Mouse (Mus musculus) neural tube, embryonic 14.5 days (tissue): ENCODE measurements around the gene Vasp. TPM values are rescaled to one million over a fixed set of nuclear protein-coding genes. Genes with fewer than 3 reads are reported as not detected.

Source experiments
- ATAC-seq: fragments of 200-750 bp; cut with Nextera tagmentation; 2 replicates; pipeline ENCODE4 v1.8.0; 2017; ENCODE audit warnings: low read depth, mild to moderate bottlenecking, moderate TSS enrichment, moderate library complexity
- H3K27ac ChIP-seq: fragments of 300-500 bp; sonication (generic); 2 replicates; pipeline ENCODE4 v1.5.1; 2014; ENCODE audit warnings: low read depth, mild to moderate bottlenecking, control low read depth, low read length, moderate library complexity, mixed read lengths
- H3K27me3 ChIP-seq: fragments of 300-500 bp; sonication (generic); 2 replicates; pipeline ENCODE4 v1.6.1; 2014; ENCODE audit warnings: low read length; ENCODE audit not compliant: control insufficient read depth, insufficient read depth
- H3K36me3 ChIP-seq: fragments of 300-500 bp; sonication (generic); 2 replicates; pipeline ENCODE4 v1.6.1; 2014; ENCODE audit warnings: low read length, mixed read lengths; ENCODE audit not compliant: control insufficient read depth, insufficient read depth
- H3K4me1 ChIP-seq: fragments of 300-500 bp; sonication (generic); 2 replicates; pipeline ENCODE4 v1.6.1; 2014; ENCODE audit warnings: low read length; ENCODE audit not compliant: control insufficient read depth, insufficient read depth
- H3K4me2 ChIP-seq: fragments of 300-500 bp; sonication (generic); 2 replicates; pipeline ENCODE4 v1.6.1; 2014; ENCODE audit warnings: mild to moderate bottlenecking, low read depth, low read length, control low read depth
- H3K4me3 ChIP-seq: fragments of 300-500 bp; sonication (generic); 2 replicates; pipeline ENCODE4 v1.5.1; 2014; ENCODE audit warnings: low read depth, low read length, control low read depth, mixed read lengths
- H3K9ac ChIP-seq: fragments of 300-500 bp; sonication (generic); replicated peaks from 2 replicates; pipeline ENCODE4 v1.6.1; 2014; ENCODE audit warnings: low read depth, mild to moderate bottlenecking, control low read depth, low read length, mixed read lengths
- H3K9me3 ChIP-seq: fragments of 300-500 bp; sonication (generic); 2 replicates; pipeline ENCODE4 v1.6.1; 2016; ENCODE audit warnings: low read length; ENCODE audit not compliant: control insufficient read depth
- WGBS: fragments of 180-500 bp; shearing (Covaris S2); extraction: QIAGEN DNeasy Blood & Tissue Kit; methylation state at CpG from one replicate; pipeline ENCODE4 v1.1.7; 2014; 5-methylcytosine and 5-hydroxymethylcytosine counted together
- polyA plus RNA-seq: library from polyadenylated mRNA; unstranded; fragments of >200 nt; fragmentation: Nextera tagmentation; extraction: Ambion mirVana; gene quantifications from 2 replicates; pipeline ENCODE4 v1.2.1, GENCODE M21; 2014

Vasp gene
- polyA plus RNA-seq, 1 experiment from 2014 or later: 17.4 TPM

DNA sequence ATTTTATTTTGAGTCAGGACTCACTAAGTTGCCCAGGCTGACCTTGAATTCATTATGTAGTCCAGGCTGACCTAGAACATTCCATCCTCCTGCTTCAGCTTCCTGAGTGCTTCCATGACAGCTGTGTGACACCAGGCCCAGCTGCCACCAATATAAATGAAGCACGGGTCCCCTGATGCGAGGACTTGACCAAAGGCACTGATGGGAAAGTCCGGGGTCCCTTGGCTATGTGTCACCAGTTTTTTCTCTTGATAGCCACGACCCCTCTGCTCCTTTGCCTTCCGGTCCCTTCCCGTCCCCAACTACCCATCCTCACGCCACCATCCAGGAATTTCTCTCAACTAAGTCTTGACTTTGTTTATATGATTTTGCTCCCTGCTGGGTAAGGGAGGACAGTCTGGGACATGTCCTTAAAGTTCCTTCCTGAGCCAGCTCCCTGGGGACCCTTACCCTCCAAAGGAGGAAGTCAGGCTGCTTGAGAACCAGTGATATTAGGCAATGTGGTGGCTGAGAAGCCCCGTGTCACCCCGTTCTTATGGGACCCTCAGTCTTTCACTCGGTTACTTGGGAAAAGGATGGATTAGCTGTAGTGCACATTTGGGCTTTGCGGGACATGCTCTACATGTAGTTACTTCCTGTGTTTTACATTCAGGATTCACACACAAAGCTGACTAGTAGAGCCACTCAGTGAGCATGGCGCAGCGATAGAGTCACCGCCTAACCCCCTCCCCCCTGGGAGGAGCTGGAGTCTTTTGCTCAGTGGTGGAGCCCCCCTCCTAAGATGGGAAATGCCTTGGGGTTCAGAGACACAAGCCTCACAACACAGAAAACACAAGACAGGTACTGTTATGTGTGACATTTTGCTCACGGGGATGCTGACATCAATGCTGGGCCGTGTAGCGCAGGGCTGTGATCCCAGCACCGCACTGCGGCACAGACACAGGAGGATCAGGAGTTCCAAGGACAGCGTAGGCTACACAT lies 44.5 kb downstream of the Vasp start:
- Histone ChIP-seq H3K4me2 (peak overlapping the region; percentile 87), H3K27me3 (no peaks in the 10 kb centered on the region), H3K9me3 (no peaks in the 10 kb centered on the region), H3K36me3 (no peaks in the 10 kb centered on the region), H3K4me1 (peaks cover 20% of the 10 kb centered on the region), H3K27ac (peak overlapping the region; percentile 100), H3K4me3 (peak overlapping the region; percentile 60), H3K9ac (peak overlapping the region; percentile 83)
- ATAC-seq: peak; percentile 23
- 16% methylated on average over 20 of the region's 20 CpGs for WGBS

DNA sequence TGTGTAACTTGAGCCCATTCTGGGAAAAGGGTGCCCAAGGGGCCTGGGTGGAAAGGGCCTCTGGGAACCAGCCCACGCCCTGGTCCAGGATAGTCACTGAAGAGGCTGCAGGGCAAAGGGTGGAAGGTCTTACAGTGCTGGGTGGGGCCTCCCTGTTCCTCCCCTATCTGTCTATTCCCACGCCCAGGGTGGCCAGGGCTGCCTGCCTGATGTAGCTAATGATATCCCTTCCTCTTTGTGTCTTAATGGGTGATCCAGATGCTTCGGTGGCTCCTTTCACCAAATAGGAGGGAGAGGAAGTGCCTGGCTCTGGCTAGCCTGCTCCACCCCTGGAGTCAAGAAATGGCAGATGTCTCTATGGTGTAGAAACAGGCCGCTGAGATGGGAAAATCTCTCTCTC lies 46.7 kb downstream of the Vasp start:
- H3K4me1 ChIP-seq: peaks cover 15% of the 10 kb centered on the region
- no peak overlapping the region for H3K4me3 ChIP-seq
- 86% methylated on average over 4 of the region's 4 CpGs for WGBS
- no peak overlapping the region for H3K27ac ChIP-seq
- no peaks in the 10 kb centered on the region for H3K27me3 ChIP-seq
- H3K9me3 ChIP-seq: no peaks in the 10 kb centered on the region
- H3K4me2 ChIP-seq: no peak overlapping the region
- no peak overlapping the region for H3K9ac ChIP-seq
- H3K36me3 ChIP-seq: no peaks in the 10 kb centered on the region
- no peak for ATAC-seq

DNA sequence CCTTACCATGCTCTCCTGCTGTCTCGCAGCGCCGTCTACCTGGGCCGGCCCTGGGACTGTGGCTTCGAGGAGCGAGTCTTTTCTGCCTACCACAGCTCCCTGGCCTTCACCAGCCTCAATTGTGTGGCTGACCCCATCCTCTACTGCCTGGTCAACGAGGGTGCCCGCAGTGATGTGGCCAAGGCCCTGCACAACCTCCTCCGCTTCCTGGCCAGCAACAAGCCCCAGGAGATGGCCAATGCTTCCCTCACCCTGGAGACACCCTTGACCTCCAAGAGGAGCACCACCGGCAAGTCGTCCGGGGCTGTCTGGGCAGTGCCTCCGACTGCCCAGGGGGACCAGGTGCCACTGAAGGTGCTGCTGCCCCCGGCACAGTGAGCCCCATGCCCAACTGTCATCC lies 48.7 kb downstream of the Vasp start:
- Histone ChIP-seq H3K4me2 (no peak overlapping the region), H3K9ac (no peak overlapping the region), H3K36me3 (no peaks in the 10 kb centered on the region), H3K27ac (no peak overlapping the region), H3K4me3 (no peak overlapping the region), H3K9me3 (no peaks in the 10 kb centered on the region), H3K27me3 (no peaks in the 10 kb centered on the region), H3K4me1 (peaks cover 8% of the 10 kb centered on the region; the same call in 1 of the 2 replicates)
- WGBS: 91% methylated on average over 14 of the region's 14 CpGs
- ATAC-seq: no peak

DNA sequence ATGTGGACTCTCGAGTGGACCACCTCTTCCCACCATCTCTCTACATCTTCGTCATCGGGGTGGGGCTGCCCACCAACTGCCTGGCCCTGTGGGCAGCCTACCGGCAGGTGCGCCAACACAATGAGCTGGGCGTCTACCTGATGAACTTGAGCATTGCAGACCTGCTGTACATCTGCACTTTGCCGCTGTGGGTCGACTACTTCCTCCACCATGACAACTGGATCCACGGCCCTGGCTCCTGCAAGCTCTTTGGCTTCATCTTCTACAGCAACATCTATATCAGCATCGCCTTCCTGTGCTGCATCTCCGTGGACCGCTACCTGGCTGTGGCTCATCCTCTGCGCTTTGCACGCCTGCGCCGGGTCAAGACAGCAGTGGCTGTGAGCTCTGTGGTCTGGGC lies 49.4 kb downstream of the Vasp start:
- H3K27ac ChIP-seq: no peak overlapping the region
- no peak overlapping the region for H3K4me3 ChIP-seq
- ATAC-seq: no peak
- WGBS: 97% methylated on average over 14 of the region's 16 CpGs
- H3K9ac ChIP-seq: no peak overlapping the region
- no peaks in the 10 kb centered on the region for H3K27me3 ChIP-seq
- H3K9me3 ChIP-seq: no peaks in the 10 kb centered on the region
- no peaks in the 10 kb centered on the region for H3K36me3 ChIP-seq
- peaks cover 7% of the 10 kb centered on the region; the same call in 1 of the 2 replicates for H3K4me1 ChIP-seq
- no peak overlapping the region for H3K4me2 ChIP-seq

DNA sequence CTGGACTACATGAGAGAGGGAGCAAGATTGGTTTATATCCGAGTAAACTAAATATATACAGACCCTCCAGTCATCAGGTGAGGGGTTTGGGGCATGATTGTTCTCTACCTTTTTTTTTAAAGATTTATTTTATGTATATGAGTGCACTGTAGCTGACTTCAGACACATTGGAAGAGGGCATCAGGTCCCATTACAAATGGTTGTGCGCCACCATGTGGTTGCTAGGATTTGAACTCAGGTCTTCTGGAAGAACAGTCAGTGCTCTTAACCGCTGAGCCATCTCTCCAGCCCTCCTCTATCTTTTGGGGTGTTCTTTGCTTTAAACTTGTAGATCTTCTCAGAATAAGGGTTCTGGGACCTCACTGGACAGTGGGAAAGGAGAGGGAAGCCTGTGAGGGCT lies 51.6 kb downstream of the Vasp start:
- Histone ChIP-seq H3K4me1 (no peaks in the 10 kb centered on the region), H3K4me2 (no peak overlapping the region), H3K4me3 (no peak overlapping the region), H3K27ac (no peak overlapping the region), H3K9ac (no peak overlapping the region), H3K36me3 (no peaks in the 10 kb centered on the region), H3K27me3 (no peaks in the 10 kb centered on the region), H3K9me3 (no peaks in the 10 kb centered on the region)
- WGBS: 78% methylated on average over 3 of the region's 3 CpGs
- ATAC-seq: no peak

DNA sequence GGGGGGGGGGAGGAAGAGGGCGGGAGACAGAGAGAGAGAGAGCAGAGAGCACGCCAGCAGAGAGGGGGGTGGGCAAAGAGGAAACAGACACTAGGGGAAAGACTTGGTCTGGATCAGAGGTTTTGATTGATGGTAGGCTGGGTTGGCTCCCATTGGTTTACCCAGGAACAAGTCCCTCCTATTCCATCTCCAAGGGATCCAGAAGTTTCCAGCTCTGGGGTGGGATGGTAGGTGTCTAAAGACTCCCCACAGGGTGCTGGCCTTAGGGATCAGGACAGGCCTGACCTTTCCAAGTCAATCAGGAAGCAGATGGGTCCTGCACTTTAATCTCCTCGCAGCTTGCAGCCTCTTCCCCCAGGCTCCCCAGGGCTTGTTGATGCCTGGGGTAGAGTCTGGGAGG lies 53.7 kb downstream of the Vasp start:
- H3K9ac ChIP-seq: no peak overlapping the region
- H3K4me3 ChIP-seq: no peak overlapping the region
- H3K4me1 ChIP-seq: no peaks in the 10 kb centered on the region
- no peak overlapping the region for H3K27ac ChIP-seq
- WGBS: 13% methylated on average over 2 of the region's 3 CpGs
- no peaks in the 10 kb centered on the region for H3K9me3 ChIP-seq
- H3K27me3 ChIP-seq: no peaks in the 10 kb centered on the region
- no peak for ATAC-seq
- H3K36me3 ChIP-seq: no peaks in the 10 kb centered on the region
- no peak overlapping the region for H3K4me2 ChIP-seq

DNA sequence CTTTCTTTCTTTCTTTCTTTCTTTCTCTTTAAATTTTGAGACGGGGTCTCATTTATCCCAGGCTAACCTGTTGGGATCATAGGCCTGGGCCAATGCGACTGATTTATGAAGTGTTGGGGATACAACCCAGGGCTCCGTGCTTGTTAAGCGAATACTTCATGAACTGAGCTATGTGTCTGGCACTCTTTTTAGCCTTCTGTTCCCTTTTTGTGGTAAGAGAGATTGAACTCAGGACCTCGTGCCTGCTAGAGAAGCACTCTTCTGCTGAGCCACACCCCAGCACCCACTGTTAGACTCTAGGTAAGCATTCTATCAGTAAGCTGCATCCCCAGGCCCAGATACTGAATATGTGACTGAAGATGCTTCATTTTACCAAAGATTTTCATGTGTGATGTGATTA lies 54.1 kb downstream of the Vasp start:
- no peak overlapping the region for H3K9ac ChIP-seq
- WGBS: 67% methylated on average over 5 of the region's 5 CpGs
- H3K27me3 ChIP-seq: no peaks in the 10 kb centered on the region
- H3K4me3 ChIP-seq: no peak overlapping the region
- H3K4me1 ChIP-seq: no peaks in the 10 kb centered on the region
- no peak for ATAC-seq
- H3K27ac ChIP-seq: no peak overlapping the region
- H3K4me2 ChIP-seq: no peak overlapping the region
- no peaks in the 10 kb centered on the region for H3K36me3 ChIP-seq
- H3K9me3 ChIP-seq: no peaks in the 10 kb centered on the region

DNA sequence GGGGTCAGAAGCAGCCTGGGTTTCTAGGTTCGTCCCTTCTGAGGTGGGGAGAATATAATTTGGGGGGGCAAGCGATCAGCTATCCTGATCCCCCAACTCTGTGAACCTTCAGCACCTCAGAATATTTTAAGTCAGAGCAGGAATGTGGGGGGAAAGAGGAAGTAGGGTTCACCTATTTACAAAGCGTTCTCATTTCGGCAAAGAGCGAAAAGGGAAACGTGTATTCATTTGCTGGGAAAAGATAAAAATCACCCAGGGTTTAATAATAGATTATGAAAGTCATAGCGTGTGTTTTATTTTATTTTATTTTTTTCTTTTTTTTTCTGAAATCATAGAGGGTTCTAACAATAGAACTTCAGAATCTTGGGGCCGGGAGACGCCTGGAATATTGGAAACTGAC lies 56.7 kb downstream of the Vasp start:
- H3K4me1 ChIP-seq: no peaks in the 10 kb centered on the region
- H3K27me3 ChIP-seq: no peaks in the 10 kb centered on the region
- no peaks in the 10 kb centered on the region for H3K36me3 ChIP-seq
- no peak for ATAC-seq
- H3K4me2 ChIP-seq: no peak overlapping the region
- no peak overlapping the region for H3K4me3 ChIP-seq
- 74% methylated on average over 9 of the region's 9 CpGs for WGBS
- no peaks in the 10 kb centered on the region for H3K9me3 ChIP-seq
- H3K9ac ChIP-seq: no peak overlapping the region
- no peak overlapping the region for H3K27ac ChIP-seq

DNA sequence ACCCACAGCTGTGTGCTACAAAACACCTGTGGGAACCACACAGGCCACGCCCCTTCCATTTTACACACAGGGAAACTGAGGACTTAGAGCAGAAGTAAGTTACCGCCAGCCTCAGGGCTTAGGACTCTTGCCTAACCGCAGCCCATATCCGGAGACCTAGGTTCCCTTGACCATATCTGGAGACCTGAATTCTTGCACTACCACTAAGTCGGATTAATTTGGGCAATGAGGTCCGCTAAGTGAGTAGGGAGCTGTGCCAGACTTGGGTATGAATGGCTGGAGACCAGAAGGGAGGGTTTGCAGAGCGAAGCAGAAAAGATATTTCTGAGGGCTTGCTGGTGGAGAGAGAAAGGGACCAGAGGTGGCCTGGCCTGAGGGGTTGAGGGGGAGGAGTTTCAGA lies 57.2 kb downstream of the Vasp start:
- no peaks in the 10 kb centered on the region for H3K4me1 ChIP-seq
- no peak overlapping the region for H3K4me2 ChIP-seq
- H3K27ac ChIP-seq: no peak overlapping the region
- no peak overlapping the region for H3K9ac ChIP-seq
- no peak overlapping the region for H3K4me3 ChIP-seq
- no peaks in the 10 kb centered on the region for H3K27me3 ChIP-seq
- H3K9me3 ChIP-seq: no peaks in the 10 kb centered on the region
- no peaks in the 10 kb centered on the region for H3K36me3 ChIP-seq
- 76% methylated on average over 7 of the region's 7 CpGs for WGBS
- no peak for ATAC-seq
